Mouse (Mus musculus) forebrain, embryonic 10.5 days (tissue): ENCODE measurements at regions not wholly inside any gene's neighbourhood (a gene's known extent, or its start where the extent isn't known, plus 50 kb on each side); places are given as distances from the start of the nearest gene placed in this dataset.
"Not testable (repeated sequence)": the region's sequence is repeated elsewhere in the genome, so short reads cannot be mapped to it uniquely, and the experiment has no call there.

ENCODE experiments used
- DNase-seq: peaks from one replicate; pipeline ENCODE4 v3.0.0-alpha.2; 2017; ENCODE audit warnings: low spot score; ENCODE audit errors: extremely low spot score
- H3K27ac ChIP-seq: fragments of 300-500 bp; sonication (generic); 2 replicates; pipeline ENCODE4 v1.5.1; 2016; ENCODE audit warnings: mild to moderate bottlenecking
- H3K27me3 ChIP-seq: fragments of 300-500 bp; sonication (generic); 2 replicates; pipeline ENCODE4 v1.6.1; 2016; ENCODE audit warnings: mild to moderate bottlenecking; ENCODE audit not compliant: poor library complexity, severe bottlenecking
- H3K36me3 ChIP-seq: fragments of 300-500 bp; sonication (generic); replicated peaks from 2 replicates; pipeline ENCODE4 v1.6.1; 2016; ENCODE audit warnings: mild to moderate bottlenecking, moderate library complexity
- H3K4me1 ChIP-seq: fragments of 300-500 bp; sonication (generic); 2 replicates; pipeline ENCODE4 v1.6.1; 2016
- H3K4me3 ChIP-seq: fragments of 300-500 bp; sonication (generic); 2 replicates; pipeline ENCODE4 v1.5.1; 2016; ENCODE audit warnings: mild to moderate bottlenecking, moderate library complexity
- H3K9me3 ChIP-seq: fragments of 300-500 bp; sonication (generic); 2 replicates; pipeline ENCODE4 v1.6.1; 2016; ENCODE audit warnings: mild to moderate bottlenecking, moderate library complexity
- WGBS: fragments of 180-500 bp; shearing (Covaris S2); methylation state at CpG from one replicate; pipeline ENCODE4 v1.1.7; 2016; 5-methylcytosine and 5-hydroxymethylcytosine counted together

DNA sequence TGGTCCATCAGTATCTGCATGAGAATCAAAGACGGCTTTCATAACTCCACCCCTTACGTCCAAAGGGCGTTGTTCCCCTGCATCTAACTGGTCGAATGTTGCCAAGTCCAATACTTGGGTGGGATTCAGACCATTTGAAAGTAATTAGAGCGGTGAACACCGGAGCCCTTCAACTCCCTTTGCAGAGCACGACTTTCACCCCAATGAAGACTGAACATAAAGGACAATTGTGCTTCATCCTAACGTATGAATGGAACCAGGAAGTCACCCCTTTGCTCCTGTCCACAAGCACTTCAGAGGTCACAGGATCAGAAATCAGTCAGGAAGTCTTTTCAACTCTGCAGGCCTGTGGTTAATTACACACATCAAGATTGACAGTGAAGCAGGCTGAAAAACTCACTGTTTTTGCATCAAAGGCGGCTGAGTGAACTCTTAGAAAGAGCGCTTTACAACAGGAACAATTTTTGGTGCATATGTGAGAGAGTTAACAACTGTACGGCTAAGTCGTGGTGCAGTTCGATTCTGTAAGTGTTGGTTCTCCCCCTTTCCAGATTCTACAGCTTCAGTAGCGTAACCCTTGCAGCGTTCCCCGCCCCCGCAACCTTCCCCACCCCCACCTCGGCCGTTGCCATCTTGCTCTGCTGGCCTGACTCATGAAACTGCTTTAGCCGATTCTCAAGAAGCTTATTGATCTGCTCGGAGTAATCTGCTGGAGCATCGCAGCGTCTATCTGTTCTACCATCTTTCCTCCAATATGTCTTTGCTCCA, 203.1 kb downstream of the Wdr20rt start:
- 49% methylated on average over 23 of the region's 23 CpGs for WGBS
- Histone ChIP-seq H3K27me3 (no peaks in the 10 kb centered on the region), H3K9me3 (no peaks in the 10 kb centered on the region), H3K36me3 (no peaks in the 10 kb centered on the region), H3K27ac (peak overlapping the region; percentile 68; the same call in 1 of the 2 replicates), H3K4me3 (peak overlapping the region; percentile 29), H3K4me1 (peaks cover 15% of the 10 kb centered on the region)
- no peak for DNase-seq

- WGBS, result 79% methylated on average over 4 of the region's 4 CpGs
- no peaks in the 10 kb centered on the region for H3K36me3 ChIP-seq
- H3K27ac ChIP-seq, result no peak overlapping the region
- no peak overlapping the region for H3K4me3 ChIP-seq
- DNase-seq, result no peak
- H3K4me1 ChIP-seq, result no peaks in the 10 kb centered on the region
- no peaks in the 10 kb centered on the region for H3K9me3 ChIP-seq
- no peaks in the 10 kb centered on the region for H3K27me3 ChIP-seq
Observed at GRCm38 (mm10) chr12:65450845-65451244, 225.5 kb downstream of the Wdr20rt start.

- Histone ChIP-seq H3K27me3 (no peaks in the 10 kb centered on the region), H3K27ac (no peak overlapping the region), H3K4me3 (no peak overlapping the region), H3K4me1 (no peaks in the 10 kb centered on the region), H3K9me3 (no peaks in the 10 kb centered on the region), H3K36me3 (no peaks in the 10 kb centered on the region)
- WGBS, result 90% methylated on average over 3 of the region's 3 CpGs
- DNase-seq, result no peak
Observed at GRCm38 (mm10) chr12:65455683-65456082, 230.4 kb downstream of the Wdr20rt start.

DNA sequence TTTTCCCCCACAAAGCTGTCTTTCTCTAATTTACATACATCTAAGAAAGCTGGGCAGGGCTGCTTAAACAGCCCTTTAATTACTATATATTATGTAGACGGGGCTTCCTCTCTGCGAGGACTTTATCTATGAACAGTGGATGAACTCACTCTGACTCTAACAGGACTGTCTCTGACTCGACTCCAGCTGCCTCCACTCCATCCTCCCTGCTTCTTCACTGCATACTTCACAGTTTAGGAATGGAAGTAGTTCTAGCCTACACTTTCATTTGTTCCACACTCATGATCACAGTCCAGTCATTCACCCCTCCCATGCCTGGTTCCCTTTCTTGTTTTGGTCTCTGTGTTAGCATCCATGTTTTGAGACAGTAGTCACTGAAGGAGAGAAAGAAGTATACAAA, 231.6 kb downstream of the Wdr20rt start:
- 86% methylated on average over 3 of the region's 3 CpGs for WGBS
- no peak overlapping the region for H3K4me3 ChIP-seq
- DNase-seq, result no peak
- no peaks in the 10 kb centered on the region for H3K4me1 ChIP-seq
- H3K36me3 ChIP-seq, result no peaks in the 10 kb centered on the region
- no peak overlapping the region for H3K27ac ChIP-seq
- no peaks in the 10 kb centered on the region for H3K27me3 ChIP-seq
- H3K9me3 ChIP-seq, result no peaks in the 10 kb centered on the region

- H3K27ac ChIP-seq, result no peak overlapping the region
- no peaks in the 10 kb centered on the region for H3K4me1 ChIP-seq
- no peaks in the 10 kb centered on the region for H3K36me3 ChIP-seq
- WGBS, result 74% methylated on average over 2 of the region's 2 CpGs
- no peaks in the 10 kb centered on the region for H3K9me3 ChIP-seq
- no peak overlapping the region for H3K4me3 ChIP-seq
- DNase-seq, result no peak
- H3K27me3 ChIP-seq, result no peaks in the 10 kb centered on the region
Observed at GRCm38 (mm10) chr12:65464246-65464645, 238.9 kb downstream of the Wdr20rt start.

DNA sequence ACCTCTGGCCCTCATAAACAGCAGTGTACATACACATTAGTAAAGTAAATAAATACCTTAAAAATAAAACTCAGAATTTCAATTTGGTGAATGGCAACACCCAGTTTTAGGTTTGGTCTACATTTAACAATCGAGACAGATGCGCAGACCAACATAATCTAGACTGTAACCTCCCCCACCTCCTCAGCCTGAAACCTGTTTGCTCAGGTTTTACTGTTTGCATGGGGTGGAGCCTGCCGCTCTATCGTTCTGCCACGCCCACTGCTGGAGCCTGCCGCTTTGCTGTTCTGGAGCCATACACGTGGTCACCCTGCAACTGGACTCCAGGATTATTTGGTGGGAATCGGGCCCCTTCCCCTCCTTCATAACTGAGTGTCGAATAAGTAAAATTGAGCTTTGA, 253.4 kb downstream of the Wdr20rt start:
- not testable (repeated sequence) for H3K4me1 ChIP-seq, DNase-seq, H3K27ac ChIP-seq, H3K27me3 ChIP-seq, H3K4me3 ChIP-seq, H3K9me3 ChIP-seq, H3K36me3 ChIP-seq
- 50% methylated on average over 9 of the region's 9 CpGs for WGBS

DNA sequence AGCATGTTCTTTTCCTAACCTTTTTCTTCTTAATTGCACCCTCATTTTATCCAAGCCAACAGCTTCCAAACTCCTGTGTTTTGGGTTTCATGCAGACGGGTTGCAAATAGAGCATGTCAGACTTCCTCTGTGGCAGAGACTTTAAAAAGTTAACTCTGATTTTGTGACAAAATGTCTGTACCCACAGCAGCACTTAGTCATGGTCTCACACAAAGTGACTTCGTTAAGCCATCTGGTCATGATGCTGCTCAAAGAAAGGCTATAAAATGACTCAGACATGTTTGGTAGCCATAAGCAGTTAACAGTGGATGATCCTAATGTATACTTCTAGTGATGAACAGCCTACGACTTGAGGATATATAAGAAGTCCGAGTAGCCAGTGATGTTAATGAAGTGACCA, 255.5 kb downstream of the Wdr20rt start:
- no peak overlapping the region for H3K4me3 ChIP-seq
- DNase-seq, result no peak
- H3K27me3 ChIP-seq, result no peaks in the 10 kb centered on the region
- H3K9me3 ChIP-seq, result no peaks in the 10 kb centered on the region
- H3K36me3 ChIP-seq, result no peaks in the 10 kb centered on the region
- no peaks in the 10 kb centered on the region for H3K4me1 ChIP-seq
- 83% methylated on average over 4 of the region's 4 CpGs for WGBS
- H3K27ac ChIP-seq, result no peak overlapping the region

DNA sequence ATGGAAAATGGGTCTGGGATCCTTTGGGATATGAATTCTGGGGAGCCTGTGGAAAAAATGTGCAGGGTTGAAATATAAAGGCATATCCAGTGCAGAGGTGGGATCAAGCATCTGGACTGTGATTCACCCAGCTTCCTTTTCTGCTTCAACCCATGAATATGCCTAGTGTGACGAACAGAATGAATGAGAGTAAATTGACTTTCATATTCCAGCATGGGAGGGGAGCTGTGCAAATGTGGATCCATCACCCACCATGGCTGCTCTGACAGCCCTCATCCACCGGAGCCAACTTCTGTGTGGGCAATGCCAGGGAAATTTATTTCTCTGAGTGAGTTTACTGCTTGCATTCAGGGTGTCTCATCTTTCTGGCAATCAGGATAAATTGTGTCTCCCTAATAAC, 265.8 kb downstream of the Wdr20rt start:
- WGBS, result 83% methylated on average over 2 of the region's 2 CpGs

GRCm38 (mm10) chr12:65494388-65495030, 269.2 kb downstream of the Wdr20rt start:
- no peak for DNase-seq
- Histone ChIP-seq H3K27ac (no peak overlapping the region), H3K36me3 (no peaks in the 10 kb centered on the region), H3K4me1 (no peaks in the 10 kb centered on the region), H3K27me3 (no peaks in the 10 kb centered on the region), H3K4me3 (no peak overlapping the region), H3K9me3 (peaks cover 7% of the 10 kb centered on the region; the same call in 1 of the 2 replicates)
- 94% methylated on average over 5 of the region's 5 CpGs for WGBS

More for the DNA sequence above, 265.8 kb downstream of the Wdr20rt start:
- DNase-seq, result no peak
- H3K27me3 ChIP-seq, result no peaks in the 10 kb centered on the region
- H3K9me3 ChIP-seq, result peaks cover 7% of the 10 kb centered on the region; the same call in 1 of the 2 replicates
- no peak overlapping the region for H3K4me3 ChIP-seq
- no peaks in the 10 kb centered on the region for H3K4me1 ChIP-seq
- no peaks in the 10 kb centered on the region for H3K36me3 ChIP-seq
- H3K27ac ChIP-seq, result no peak overlapping the region

- no peaks in the 10 kb centered on the region for H3K36me3 ChIP-seq
- WGBS, result 89% methylated on average over 6 of the region's 6 CpGs
- no peak overlapping the region for H3K27ac ChIP-seq
- H3K4me1 ChIP-seq, result no peaks in the 10 kb centered on the region
- no peak for DNase-seq
- no peak overlapping the region for H3K4me3 ChIP-seq
- H3K9me3 ChIP-seq, result peaks cover 7% of the 10 kb centered on the region; the same call in 1 of the 2 replicates
- no peaks in the 10 kb centered on the region for H3K27me3 ChIP-seq
Observed at GRCm38 (mm10) chr12:65496613-65497012, 271.3 kb downstream of the Wdr20rt start.

GRCm38 (mm10) chr12:65497602-65498001, 272.3 kb downstream of the Wdr20rt start:
- 91% methylated on average over 6 of the region's 6 CpGs for WGBS
- no peaks in the 10 kb centered on the region for H3K27me3 ChIP-seq
- no peak overlapping the region for H3K4me3 ChIP-seq
- peaks cover 7% of the 10 kb centered on the region; the same call in 1 of the 2 replicates for H3K9me3 ChIP-seq
- H3K27ac ChIP-seq, result no peak overlapping the region
- H3K36me3 ChIP-seq, result no peaks in the 10 kb centered on the region
- H3K4me1 ChIP-seq, result no peaks in the 10 kb centered on the region
- no peak for DNase-seq

GRCm38 (mm10) chr12:65501459-65501858, 276.1 kb downstream of the Wdr20rt start:
- Histone ChIP-seq H3K4me1 (no peaks in the 10 kb centered on the region), H3K27ac (no peak overlapping the region), H3K36me3 (no peaks in the 10 kb centered on the region), H3K9me3 (no peaks in the 10 kb centered on the region), H3K27me3 (no peaks in the 10 kb centered on the region), H3K4me3 (no peak overlapping the region)
- no peak for DNase-seq
- 79% methylated on average over 2 of the region's 2 CpGs for WGBS

GRCm38 (mm10) chr12:65502045-65502444, 276.7 kb downstream of the Wdr20rt start:
- H3K36me3 ChIP-seq, result no peaks in the 10 kb centered on the region
- H3K27me3 ChIP-seq, result no peaks in the 10 kb centered on the region
- WGBS, result 77% methylated on average over 1 of the region's 1 CpGs
- no peaks in the 10 kb centered on the region for H3K9me3 ChIP-seq
- no peak for DNase-seq
- no peaks in the 10 kb centered on the region for H3K4me1 ChIP-seq
- H3K27ac ChIP-seq, result no peak overlapping the region
- no peak overlapping the region for H3K4me3 ChIP-seq
